Mouse (Mus musculus) neural tube, embryonic 15.5 days (tissue): ENCODE data around the gene Olfml2a. TPM values are rescaled to one million over a fixed set of nuclear protein-coding genes. Genes with fewer than 3 reads are reported as not detected.
A peak's percentile ranks its signal among the peaks of the same experiment; 100 is the strongest.
"Not testable (repeated sequence)": the region's sequence is repeated elsewhere in the genome, so short reads cannot be mapped to it uniquely, and the experiment has no call there.

Experiments
- ATAC-seq: fragments of 200-750 bp; cut with Nextera tagmentation; 2 replicates; pipeline ENCODE4 v1.8.0; 2017; ENCODE audit warnings: mild to moderate bottlenecking, moderate TSS enrichment, moderate library complexity; ENCODE audit not compliant: low FRiP score
- H3K27ac ChIP-seq: fragments of 300-500 bp; sonication (generic); replicated peaks from 2 replicates; pipeline ENCODE4 v1.5.1; 2015; ENCODE audit warnings: mild to moderate bottlenecking, inconsistent platforms
- H3K27me3 ChIP-seq: fragments of 300-500 bp; sonication (generic); replicated peaks from 2 replicates; pipeline ENCODE4 v1.6.1; 2015; ENCODE audit warnings: inconsistent platforms
- H3K36me3 ChIP-seq: fragments of 300-500 bp; sonication (generic); 2 replicates; pipeline ENCODE4 v1.6.1; 2015; ENCODE audit warnings: inconsistent platforms
- H3K4me1 ChIP-seq: fragments of 300-500 bp; sonication (generic); 2 replicates; pipeline ENCODE4 v1.6.1; 2015; ENCODE audit warnings: inconsistent platforms
- H3K4me2 ChIP-seq: fragments of 300-500 bp; sonication (generic); 2 replicates; pipeline ENCODE4 v1.6.1; 2015; ENCODE audit warnings: inconsistent platforms, mild to moderate bottlenecking, moderate library complexity
- H3K4me3 ChIP-seq: fragments of 300-500 bp; sonication (generic); replicated peaks from 2 replicates; pipeline ENCODE4 v1.5.1; 2015; ENCODE audit warnings: mild to moderate bottlenecking, inconsistent platforms
- H3K9ac ChIP-seq: fragments of 300-500 bp; sonication (generic); replicated peaks from 2 replicates; pipeline ENCODE4 v1.6.1; 2015; ENCODE audit warnings: mild to moderate bottlenecking, inconsistent platforms
- H3K9me3 ChIP-seq: fragments of 300-500 bp; sonication (generic); replicated peaks from 2 replicates; pipeline ENCODE4 v1.6.1; 2016; ENCODE audit warnings: inconsistent platforms
- WGBS: fragments of 180-500 bp; shearing (Covaris S2); methylation state at CpG from one replicate; pipeline ENCODE4 v1.1.7; 2015; ENCODE audit warnings: mixed read lengths; 5-methylcytosine and 5-hydroxymethylcytosine counted together
- polyA plus RNA-seq: library from polyadenylated mRNA; unstranded; fragments of >200 nt; fragmentation: Nextera tagmentation; extraction: Ambion mirVana; gene quantifications from 2 replicates; pipeline ENCODE4 v1.2.1, GENCODE M21; 2015

Olfml2a gene
- polyA plus RNA-seq, 1 experiment from 2014 or later = 7.1 TPM

GRCm38 (mm10) chr2:39005574-39006079 lies 73.8 kb downstream of the Olfml2a start, which contains the start of gene Rpl35:
Gene Rpl35 (minus strand): TSS chr2:39005624.
- ATAC-seq = no peak
- WGBS = 12% methylated on average over 15 of the region's 15 CpGs
- H3K4me1 ChIP-seq = peaks cover 59% of the 10 kb centered on the region

GRCm38 (mm10) chr2:39006149-39006730 lies 74.5 kb downstream of the Olfml2a start:
- Histone ChIP-seq H3K36me3 (peaks cover 23% of the 10 kb centered on the region), H3K9me3 (no peaks in the 10 kb centered on the region), H3K27ac (no peak overlapping the region), H3K4me2 (peak overlapping the region; percentile 83), H3K4me1 (peaks cover 65% of the 10 kb centered on the region), H3K4me3 (peak overlapping the region; percentile 84), H3K9ac (0 out of 2 replicates have a peak overlapping the region, but pooled peaks have one; percentile 75), H3K27me3 (no peaks in the 10 kb centered on the region)
- no peak for ATAC-seq
- 92% methylated on average over 14 of the region's 14 CpGs for WGBS

More at GRCm38 (mm10) chr2:39005574-39006079, 73.8 kb downstream of the Olfml2a start, which contains the start of gene Rpl35:
- peaks cover 29% of the 10 kb centered on the region for H3K36me3 ChIP-seq
- H3K27me3 ChIP-seq = no peaks in the 10 kb centered on the region
- H3K4me3 ChIP-seq = peak within 1 kb of the TSS; percentile 84
- no peaks in the 10 kb centered on the region for H3K9me3 ChIP-seq
- peak within 1 kb of the TSS; percentile 88 for H3K27ac ChIP-seq
- H3K4me2 ChIP-seq = peak within 1 kb of the TSS; percentile 83
- peak within 1 kb of the TSS; percentile 88 for H3K9ac ChIP-seq

- peaks cover 17% of the 10 kb centered on the region for H3K36me3 ChIP-seq
- H3K27ac ChIP-seq = peak overlapping the region; percentile 94
- peak overlapping the region; percentile 87 for H3K4me3 ChIP-seq
- H3K4me2 ChIP-seq = peak overlapping the region; percentile 89
- WGBS = under 1% methylated on average over 44 of the region's 44 CpGs
- peak; percentile 90 for ATAC-seq
- H3K9ac ChIP-seq = peak overlapping the region; percentile 98
- no peaks in the 10 kb centered on the region for H3K9me3 ChIP-seq
- no peaks in the 10 kb centered on the region for H3K27me3 ChIP-seq
- H3K4me1 ChIP-seq = peaks cover 58% of the 10 kb centered on the region
These were observed 76.1 kb downstream of the Olfml2a start for GRCm38 (mm10) chr2:39007865-39008264.

DNA sequence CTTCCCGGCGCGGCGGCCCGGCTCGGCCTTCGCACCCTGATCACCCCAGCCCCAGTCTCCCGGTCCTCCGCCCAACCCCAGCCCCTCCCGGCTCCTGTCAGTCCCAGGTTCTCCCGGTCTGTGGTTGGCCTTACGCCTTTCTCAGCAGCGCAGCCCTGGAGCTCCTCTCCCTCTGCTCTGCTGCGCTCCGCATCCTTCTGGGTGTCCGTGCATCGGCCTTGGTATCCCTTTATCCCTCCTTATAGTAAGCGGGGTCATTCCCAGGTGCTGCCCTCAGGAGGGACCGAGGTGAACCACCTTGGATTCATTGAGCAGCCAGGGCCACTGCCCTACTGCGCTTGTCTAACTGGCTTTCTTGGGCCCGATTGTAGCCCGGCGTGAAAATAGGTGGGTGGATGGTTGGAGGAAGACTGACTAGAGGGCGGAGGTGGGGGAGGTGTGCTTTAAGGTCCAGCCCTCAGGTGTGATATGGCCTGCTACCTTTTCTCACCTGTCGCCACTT lies 76.6 kb downstream of the Olfml2a start:
- H3K27me3 ChIP-seq = no peaks in the 10 kb centered on the region
- peaks cover 53% of the 10 kb centered on the region for H3K4me1 ChIP-seq
- peaks cover 17% of the 10 kb centered on the region for H3K36me3 ChIP-seq
- ATAC-seq = peak; percentile 64
- peak overlapping the region; percentile 87 for H3K4me3 ChIP-seq
- H3K9me3 ChIP-seq = no peaks in the 10 kb centered on the region
- H3K9ac ChIP-seq = peak overlapping the region; percentile 98
- WGBS = under 1% methylated on average over 25 of the region's 25 CpGs
- peak overlapping the region; percentile 94 for H3K27ac ChIP-seq
- H3K4me2 ChIP-seq = peak overlapping the region; percentile 89

- Histone ChIP-seq H3K4me3 (peak overlapping the region; percentile 87), H3K36me3 (peaks cover 18% of the 10 kb centered on the region), H3K4me2 (peak overlapping the region; percentile 89), H3K4me1 (peaks cover 47% of the 10 kb centered on the region), H3K9ac (peak overlapping the region; percentile 98), H3K9me3 (no peaks in the 10 kb centered on the region), H3K27me3 (no peaks in the 10 kb centered on the region), H3K27ac (peak overlapping the region; percentile 94)
- ATAC-seq = no peak
- WGBS = 33% methylated on average over 3 of the region's 3 CpGs
These were observed 77.2 kb downstream of the Olfml2a start for GRCm38 (mm10) chr2:39008954-39009365.

GRCm38 (mm10) chr2:39010144-39010543 lies 78.4 kb downstream of the Olfml2a start:
- H3K9me3 ChIP-seq, H3K27ac ChIP-seq, H3K4me3 ChIP-seq, H3K4me2 ChIP-seq, ATAC-seq, H3K9ac ChIP-seq, H3K27me3 ChIP-seq: not testable (repeated sequence)
- H3K36me3 ChIP-seq = peaks cover 30% of the 10 kb centered on the region
- WGBS = 93% methylated on average over 5 of the region's 5 CpGs
- peaks cover 43% of the 10 kb centered on the region for H3K4me1 ChIP-seq

DNA sequence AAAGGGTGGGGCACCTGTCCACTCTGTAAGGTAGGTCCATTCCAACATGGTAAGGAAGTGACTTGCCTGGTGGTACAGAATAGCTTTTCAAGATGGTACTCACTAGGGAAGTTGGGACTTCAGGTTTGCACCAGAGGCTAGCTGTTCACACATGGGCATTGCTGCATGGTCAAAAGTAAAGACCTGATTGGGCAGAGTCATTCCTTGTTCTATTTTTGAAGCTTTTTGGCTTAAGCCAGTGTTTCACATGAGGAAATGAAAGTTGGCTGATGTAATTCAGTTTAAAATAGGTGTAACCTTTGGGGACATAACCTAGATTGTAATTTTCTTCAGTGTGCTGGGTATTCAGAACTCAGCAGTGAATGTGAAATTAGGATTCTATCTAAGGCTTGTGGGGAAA lies 79.5 kb downstream of the Olfml2a start:
- no peaks in the 10 kb centered on the region for H3K27me3 ChIP-seq
- H3K4me1 ChIP-seq = peaks cover 36% of the 10 kb centered on the region
- ATAC-seq = no peak
- no peak overlapping the region for H3K4me2 ChIP-seq
- no peak overlapping the region for H3K9ac ChIP-seq
- H3K4me3 ChIP-seq = no peak overlapping the region
- H3K9me3 ChIP-seq = no peaks in the 10 kb centered on the region
- H3K36me3 ChIP-seq = peaks cover 41% of the 10 kb centered on the region
- H3K27ac ChIP-seq = no peak overlapping the region

- ATAC-seq = no peak
- no peaks in the 10 kb centered on the region for H3K9me3 ChIP-seq
- peaks cover 48% of the 10 kb centered on the region for H3K36me3 ChIP-seq
- peaks cover 30% of the 10 kb centered on the region for H3K4me1 ChIP-seq
- H3K27me3 ChIP-seq = no peaks in the 10 kb centered on the region
- no peak overlapping the region for H3K4me3 ChIP-seq
- no peak overlapping the region for H3K27ac ChIP-seq
- 0 out of 2 replicates have a peak overlapping the region, but pooled peaks have one; percentile 0 for H3K9ac ChIP-seq
- H3K4me2 ChIP-seq = no peak overlapping the region
- 93% methylated on average over 3 of the region's 3 CpGs for WGBS
These were observed 80.2 kb downstream of the Olfml2a start for GRCm38 (mm10) chr2:39011971-39012370.

- WGBS = 90% methylated on average over 7 of the region's 7 CpGs
- Histone ChIP-seq H3K4me3 (no peak overlapping the region), H3K27me3 (no peaks in the 10 kb centered on the region), H3K9me3 (no peaks in the 10 kb centered on the region), H3K36me3 (peaks cover 56% of the 10 kb centered on the region), H3K4me2 (no peak overlapping the region), H3K9ac (no peak overlapping the region), H3K4me1 (peaks cover 24% of the 10 kb centered on the region), H3K27ac (no peak overlapping the region)
- no peak for ATAC-seq
These were observed 81.0 kb downstream of the Olfml2a start for GRCm38 (mm10) chr2:39012768-39013279.

Other genes with a start within 250 kb of the Olfml2a start
- gene Nr5a1, start 217.4 kb upstream of the Olfml2a start, polyA plus RNA-seq = 0.05 and 0.10 TPM in 2 replicates
- 2.3 TPM in 2 replicates for gene Nr6a1, start 4.3 kb upstream of the Olfml2a start, polyA plus RNA-seq
- 1.6 and 1.8 TPM in 2 replicates for gene Wdr38, start 65.5 kb downstream of the Olfml2a start, polyA plus RNA-seq
- gene Arpc5l, start 73.4 kb downstream of the Olfml2a start, polyA plus RNA-seq = 146 and 156 TPM in 2 replicates
- gene Rpl35, start 73.6 kb downstream of the Olfml2a start, polyA plus RNA-seq = 636 TPM in 2 replicates
- 27.9 and 28.9 TPM in 2 replicates for gene Golga1, start 133.6 kb downstream of the Olfml2a start, polyA plus RNA-seq